Mouse (Mus musculus): ENCODE measurements around the gene Rmdn2.

The Rmdn2 gene

DNA sequence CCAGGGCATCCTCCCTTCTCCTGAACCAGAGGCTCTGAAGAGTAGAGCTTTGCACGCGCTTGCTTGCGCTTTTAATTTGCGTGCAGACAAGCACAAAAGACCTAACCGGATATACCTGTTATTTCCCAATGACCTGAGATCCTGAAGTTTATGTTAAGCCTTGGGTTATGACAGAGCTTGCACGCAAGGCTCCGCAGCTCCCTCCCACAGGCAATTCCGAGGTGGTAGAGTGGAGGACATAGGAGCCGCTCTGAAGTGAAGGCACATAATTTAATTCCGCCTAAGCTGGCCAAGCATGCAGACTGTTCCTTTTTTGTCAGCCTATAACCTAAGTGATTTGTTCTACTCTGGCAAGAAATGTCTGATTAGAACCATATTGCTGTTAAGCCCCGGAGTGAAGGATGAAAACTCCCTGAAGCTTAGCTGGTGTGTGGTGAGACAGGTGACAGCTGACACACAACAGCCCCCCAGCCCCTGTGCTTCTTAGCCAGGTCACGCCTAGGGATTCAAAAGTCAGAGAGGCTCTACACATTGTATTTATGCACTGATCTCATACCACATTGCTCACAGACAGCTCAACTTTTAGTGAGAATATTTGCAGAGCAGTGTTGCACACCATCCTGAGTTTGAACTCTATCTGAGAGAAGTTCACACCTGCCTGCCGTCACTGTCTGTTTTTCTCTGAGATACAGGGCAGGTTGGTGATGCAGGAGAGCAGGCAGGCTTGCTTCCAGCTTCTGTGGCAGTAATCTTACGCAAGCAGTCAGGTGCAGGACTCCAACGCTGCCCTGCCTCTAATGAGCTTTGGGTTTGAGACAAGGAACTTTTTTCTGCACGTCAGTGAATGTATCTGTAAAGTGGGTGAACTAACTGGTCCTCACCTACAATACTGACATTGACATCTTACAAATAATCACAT is 117.2 kb downstream of the Rmdn2 start:
- H3K4me3 ChIP-seq (replicated peaks; ENCODE audit: low read length), result no peak overlapping the region
- TF ChIP-seq NANOG (IDR thresholded peaks at IDR 0.05; ENCODE audit: borderline replicate concordance, low read length) (no peak), CTCF (conservative IDR thresholded peaks at IDR 0.05; ENCODE audit: low read length) (no peak), POU5F1 (IDR thresholded peaks at IDR 0.05; ENCODE audit: borderline replicate concordance, low read length) (no peak)
- H3K36me3 ChIP-seq (ENCODE audit: insufficient read depth, low read length), result no peaks in the 10 kb centered on the region
- H3K27me3 ChIP-seq (ENCODE audit: insufficient read depth, low read length), result peaks cover 34% of the 10 kb centered on the region
- peaks cover 5% of the 10 kb centered on the region; the same call in 1 of the 2 replicates for H3K4me1 ChIP-seq (replicated peaks; ENCODE audit: low read depth, low read length)
- no peaks in the 10 kb centered on the region for H3K9me3 ChIP-seq (ENCODE audit: low read length)

DNA sequence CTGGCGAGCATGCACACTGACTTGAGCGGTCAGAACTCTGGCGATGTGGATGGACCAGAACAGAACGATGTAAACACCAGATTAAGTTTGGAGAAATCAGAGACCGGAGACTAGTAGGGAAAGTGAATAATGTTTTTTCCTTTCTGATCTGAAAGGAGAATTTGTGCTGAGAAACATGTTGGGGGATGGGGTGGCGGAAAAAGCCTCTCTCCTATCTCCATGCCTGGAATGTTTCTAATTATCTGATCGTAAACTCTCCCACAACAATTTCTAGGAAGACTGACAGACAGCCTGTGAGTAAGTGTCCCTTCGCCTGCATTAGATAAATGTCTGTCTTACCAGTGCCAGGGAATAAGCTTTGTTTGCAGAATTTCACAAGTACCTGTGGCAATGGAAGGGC is 119.3 kb downstream of the Rmdn2 start:
- no peak for TF ChIP-seq POU5F1 (IDR thresholded peaks at IDR 0.05; ENCODE audit: borderline replicate concordance, low read length)
- no peak overlapping the region for H3K4me3 ChIP-seq (replicated peaks; ENCODE audit: low read length)
- H3K4me1 ChIP-seq (replicated peaks; ENCODE audit: low read depth, low read length), result peaks cover 5% of the 10 kb centered on the region; the same call in 1 of the 2 replicates
- H3K9me3 ChIP-seq (ENCODE audit: low read length), result no peaks in the 10 kb centered on the region
- no peaks in the 10 kb centered on the region for H3K36me3 ChIP-seq (ENCODE audit: insufficient read depth, low read length)
- H3K27me3 ChIP-seq (ENCODE audit: insufficient read depth, low read length), result peaks cover 31% of the 10 kb centered on the region

DNA sequence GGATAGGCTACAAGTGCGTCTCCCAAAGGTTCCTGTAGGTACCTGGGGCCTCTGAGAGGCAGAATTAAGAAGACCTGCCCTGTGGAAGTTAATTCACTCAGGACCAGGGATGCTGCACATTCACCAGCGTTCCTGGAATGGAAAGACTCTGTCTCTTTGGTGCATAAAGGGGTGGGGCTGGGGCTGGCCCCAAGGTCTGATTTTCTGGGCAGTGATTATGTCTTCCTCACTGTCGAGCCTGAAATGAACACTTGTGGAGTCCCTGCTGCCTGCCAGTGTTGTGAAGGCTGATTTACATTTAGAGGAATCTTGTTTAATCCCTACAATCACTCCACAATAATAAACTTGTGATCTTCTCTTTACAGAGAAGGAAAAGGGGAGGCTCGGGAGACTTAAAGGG is 121.4 kb downstream of the Rmdn2 start:
- Histone ChIP-seq H3K36me3 (ENCODE audit: insufficient read depth, low read length) (no peaks in the 10 kb centered on the region), H3K4me3 (replicated peaks; ENCODE audit: low read length) (no peak overlapping the region), H3K4me1 (replicated peaks; ENCODE audit: low read depth, low read length) (peaks cover 5% of the 10 kb centered on the region; the same call in 1 of the 2 replicates), H3K9me3 (ENCODE audit: low read length) (no peaks in the 10 kb centered on the region), H3K27me3 (ENCODE audit: insufficient read depth, low read length) (peaks cover 34% of the 10 kb centered on the region)
- no peak for TF ChIP-seq CTCF (conservative IDR thresholded peaks at IDR 0.05; ENCODE audit: low read length)
- no peak for TF ChIP-seq NANOG (IDR thresholded peaks at IDR 0.05; ENCODE audit: borderline replicate concordance, low read length)
- TF ChIP-seq POU5F1 (IDR thresholded peaks at IDR 0.05; ENCODE audit: borderline replicate concordance, low read length), result no peak

DNA sequence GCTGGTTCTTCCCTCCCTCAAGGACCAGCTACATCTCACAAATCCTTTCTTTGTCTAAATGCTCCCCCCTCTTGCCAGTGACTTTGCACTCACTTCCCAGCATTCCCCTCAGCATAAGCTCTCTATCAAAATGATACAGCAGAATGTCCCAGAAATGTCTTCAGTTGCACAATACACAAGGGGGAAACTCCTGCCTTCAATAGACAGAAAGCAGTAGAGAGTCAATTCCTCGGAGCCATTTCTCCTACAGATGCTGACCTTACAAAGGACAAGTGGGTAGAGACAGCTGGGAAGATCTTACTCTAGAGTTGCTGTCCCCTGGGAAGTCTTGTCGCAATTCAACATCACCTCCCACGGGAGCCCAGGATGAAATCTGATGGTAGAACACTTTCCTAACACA is 125.9 kb downstream of the Rmdn2 start:
- Histone ChIP-seq H3K9me3 (ENCODE audit: low read length) (no peaks in the 10 kb centered on the region), H3K36me3 (ENCODE audit: insufficient read depth, low read length) (no peaks in the 10 kb centered on the region), H3K4me1 (replicated peaks; ENCODE audit: low read depth, low read length) (no peaks in the 10 kb centered on the region), H3K27me3 (ENCODE audit: insufficient read depth, low read length) (peaks cover 28% of the 10 kb centered on the region), H3K4me3 (replicated peaks; ENCODE audit: low read length) (no peak overlapping the region)
- TF ChIP-seq CTCF (conservative IDR thresholded peaks at IDR 0.05; ENCODE audit: low read length) (no peak), POU5F1 (IDR thresholded peaks at IDR 0.05; ENCODE audit: borderline replicate concordance, low read length) (no peak), NANOG (IDR thresholded peaks at IDR 0.05; ENCODE audit: borderline replicate concordance, low read length) (no peak)

DNA sequence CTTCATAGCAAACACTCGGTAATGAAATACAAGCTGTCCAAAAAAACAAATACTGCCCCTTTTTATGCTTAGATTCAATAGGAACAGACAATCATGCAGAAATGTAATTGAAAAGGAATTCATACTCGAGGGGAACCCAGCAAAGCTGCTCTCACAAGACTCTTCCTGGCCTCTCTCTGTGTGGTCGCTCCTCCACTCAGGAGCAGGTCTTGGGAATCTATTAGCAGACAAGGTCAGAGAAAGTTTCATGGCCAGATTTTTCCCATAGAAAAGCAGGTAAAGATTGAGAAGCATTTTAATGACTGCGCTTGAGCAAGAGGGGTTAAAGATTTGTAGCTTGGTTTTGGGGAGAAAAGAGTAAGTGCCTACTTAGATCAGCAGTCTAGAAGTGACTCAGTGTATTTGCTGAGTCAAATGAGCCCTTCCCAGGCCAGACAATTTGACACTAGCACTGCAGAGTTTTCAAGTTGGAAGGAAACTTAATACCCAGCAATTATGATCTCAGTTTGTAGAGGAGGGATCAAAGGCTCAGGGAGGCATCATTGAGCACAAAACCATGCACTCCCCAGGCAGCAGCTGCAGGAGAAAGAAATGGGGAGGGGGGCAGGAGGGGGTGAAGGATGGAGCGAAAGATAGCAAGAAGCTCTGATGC is 127.3 kb downstream of the Rmdn2 start:
- H3K4me3 ChIP-seq (replicated peaks; ENCODE audit: low read length), result no peak overlapping the region
- no peaks in the 10 kb centered on the region for H3K4me1 ChIP-seq (replicated peaks; ENCODE audit: low read depth, low read length)
- no peaks in the 10 kb centered on the region for H3K36me3 ChIP-seq (ENCODE audit: insufficient read depth, low read length)
- no peak for TF ChIP-seq NANOG (IDR thresholded peaks at IDR 0.05; ENCODE audit: borderline replicate concordance, low read length)
- TF ChIP-seq CTCF (conservative IDR thresholded peaks at IDR 0.05; ENCODE audit: low read length), result no peak
- no peak for TF ChIP-seq POU5F1 (IDR thresholded peaks at IDR 0.05; ENCODE audit: borderline replicate concordance, low read length)
- no peaks in the 10 kb centered on the region for H3K9me3 ChIP-seq (ENCODE audit: low read length)
- H3K27me3 ChIP-seq (ENCODE audit: insufficient read depth, low read length), result peaks cover 25% of the 10 kb centered on the region

DNA sequence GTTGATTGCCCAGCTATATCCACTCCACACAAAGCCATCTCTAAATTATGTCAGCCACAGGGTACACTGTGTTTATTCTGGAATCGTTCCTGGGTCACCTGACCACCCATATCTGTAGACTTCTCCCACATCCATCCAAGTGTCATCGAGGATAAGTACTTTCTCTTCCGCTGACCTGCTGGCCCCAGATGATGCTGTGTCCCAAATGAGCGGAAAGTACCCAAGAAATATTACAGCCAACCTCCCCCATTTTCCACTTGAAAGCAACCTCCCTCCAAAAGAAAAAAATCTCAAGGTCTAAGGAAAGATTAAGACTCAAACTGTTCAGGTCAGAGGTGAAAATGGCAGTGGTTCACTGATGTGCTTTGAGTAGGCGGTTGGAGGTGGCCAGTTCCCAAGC is 131.0 kb downstream of the Rmdn2 start:
- Histone ChIP-seq H3K4me3 (replicated peaks; ENCODE audit: low read length) (no peak overlapping the region), H3K4me1 (replicated peaks; ENCODE audit: low read depth, low read length) (peaks cover 23% of the 10 kb centered on the region), H3K36me3 (ENCODE audit: insufficient read depth, low read length) (no peaks in the 10 kb centered on the region), H3K9me3 (ENCODE audit: low read length) (peaks cover 6% of the 10 kb centered on the region), H3K27me3 (ENCODE audit: insufficient read depth, low read length) (peaks cover 21% of the 10 kb centered on the region)
- TF ChIP-seq POU5F1 (IDR thresholded peaks at IDR 0.05; ENCODE audit: borderline replicate concordance, low read length) (no peak), NANOG (IDR thresholded peaks at IDR 0.05; ENCODE audit: borderline replicate concordance, low read length) (no peak), CTCF (conservative IDR thresholded peaks at IDR 0.05; ENCODE audit: low read length) (no peak)
